Mouse (Mus musculus): ENCODE measurements at regions not wholly inside any gene's neighbourhood (a gene's known extent, or its start where the extent isn't known, plus 50 kb on each side); places are given as distances from the start of the nearest gene placed in this dataset.
A peak's percentile ranks its signal among the peaks of the same experiment; 100 is the strongest.

DNA sequence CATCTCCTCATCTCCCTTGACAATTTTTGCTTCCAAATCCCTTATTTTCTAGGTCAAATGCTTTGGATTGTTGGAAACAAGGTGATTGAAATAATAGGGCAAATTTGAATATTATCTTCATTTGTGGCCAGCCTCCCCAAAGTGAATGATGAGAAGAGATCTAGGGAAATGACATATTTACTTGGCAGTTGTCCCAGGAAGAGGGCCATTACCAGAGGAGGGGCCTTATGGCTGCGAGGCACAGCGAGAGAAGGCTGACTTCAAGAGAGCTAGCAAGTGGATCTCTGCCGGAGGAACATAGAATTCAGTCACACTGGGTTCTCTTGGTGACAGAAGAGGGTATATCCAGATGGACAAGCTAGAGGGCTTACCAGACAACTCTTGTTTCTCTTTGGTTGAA lies 390.9 kb downstream of the Rps24 start:
- DNase-seq (ENCODE audit: low read depth): no peak

DNA sequence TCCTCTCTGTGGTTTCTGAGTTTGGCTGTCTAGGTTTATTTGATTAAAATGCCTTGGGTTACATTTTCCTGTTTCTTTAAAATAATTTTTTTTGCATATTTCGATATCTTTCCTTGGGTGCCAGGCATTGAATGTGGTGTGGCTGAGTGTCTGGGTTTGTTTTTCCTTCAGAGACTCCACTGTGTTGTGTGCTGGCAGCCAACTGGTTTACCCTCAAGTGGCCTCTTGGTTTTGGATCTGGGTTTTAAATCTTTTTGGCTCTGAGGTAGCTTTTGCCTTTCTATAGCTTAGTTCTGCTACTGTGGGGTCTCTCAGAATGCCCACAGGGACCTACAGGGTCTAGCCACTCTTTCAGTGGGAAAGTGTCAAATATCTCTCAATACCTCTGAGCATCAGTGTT lies 399.2 kb downstream of the Rps24 start:
- no peak for DNase-seq (ENCODE audit: low read depth)

DNA sequence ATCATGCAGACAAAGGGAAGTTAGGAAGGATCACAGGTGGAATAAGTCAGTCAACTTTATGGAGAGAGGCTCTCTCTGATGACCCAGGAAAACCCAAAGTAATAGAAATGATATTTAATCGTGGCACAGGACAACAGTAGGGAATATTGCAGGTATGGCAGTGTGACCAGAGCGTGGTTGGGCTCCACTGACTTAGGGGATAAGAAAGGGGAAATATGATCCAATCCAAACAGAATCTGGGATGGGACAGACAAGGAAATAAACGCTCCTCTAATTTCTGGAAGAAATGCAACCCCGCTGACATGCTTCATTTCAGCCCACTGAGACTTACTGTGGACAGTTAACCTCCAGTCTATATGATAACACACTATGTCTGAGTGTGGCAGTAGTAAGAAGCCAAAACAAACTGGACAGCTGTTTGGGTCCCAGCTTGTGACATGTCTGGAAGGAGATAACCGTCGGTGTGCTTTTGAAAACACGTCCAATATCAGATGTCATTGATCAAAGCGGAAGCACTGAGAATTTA lies 400.0 kb downstream of the Rps24 start:
- DNase-seq (ENCODE audit: low read depth): no peak

DNA sequence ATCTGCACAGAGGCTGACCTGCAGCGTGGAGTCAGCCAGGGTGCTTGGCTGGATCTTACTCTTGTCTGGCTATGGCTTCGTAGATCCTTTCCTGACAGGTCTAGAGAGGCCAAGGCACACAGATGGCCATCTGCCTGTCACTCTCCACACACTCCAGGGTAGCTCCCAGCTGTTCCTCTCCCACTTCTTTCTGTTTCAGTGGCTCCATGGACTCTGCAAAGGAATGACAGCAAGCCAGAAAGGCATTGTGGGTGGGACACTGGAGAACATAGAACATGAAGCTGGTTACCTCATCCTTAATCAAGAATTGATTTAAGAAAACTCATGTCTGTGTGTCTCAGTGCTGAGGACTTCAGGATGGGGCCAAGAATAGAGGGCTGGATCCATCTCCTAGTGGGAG lies 403.9 kb downstream of the Rps24 start:
- no peak for DNase-seq (ENCODE audit: low read depth)

DNA sequence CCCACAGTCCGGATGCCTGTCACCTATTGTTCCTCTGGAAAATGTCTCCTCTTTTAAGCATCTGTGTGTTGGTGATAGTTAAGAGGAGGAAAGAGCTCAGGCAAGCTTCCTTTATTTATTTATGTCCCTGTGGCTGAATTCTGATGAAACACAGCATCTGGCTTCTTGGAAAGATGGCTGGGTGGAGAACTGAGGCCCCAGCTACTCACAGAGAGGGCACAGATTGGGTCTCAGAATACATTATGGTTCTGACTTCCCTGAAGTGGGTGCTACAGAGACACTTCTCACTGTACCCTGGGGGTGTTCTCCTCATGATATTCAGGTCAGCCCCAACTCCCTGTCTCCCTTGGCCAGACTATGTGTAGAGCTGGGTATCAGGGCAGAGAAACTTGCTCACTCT lies 408.3 kb downstream of the Rps24 start:
- DNase-seq (ENCODE audit: low read depth): no peak

DNA sequence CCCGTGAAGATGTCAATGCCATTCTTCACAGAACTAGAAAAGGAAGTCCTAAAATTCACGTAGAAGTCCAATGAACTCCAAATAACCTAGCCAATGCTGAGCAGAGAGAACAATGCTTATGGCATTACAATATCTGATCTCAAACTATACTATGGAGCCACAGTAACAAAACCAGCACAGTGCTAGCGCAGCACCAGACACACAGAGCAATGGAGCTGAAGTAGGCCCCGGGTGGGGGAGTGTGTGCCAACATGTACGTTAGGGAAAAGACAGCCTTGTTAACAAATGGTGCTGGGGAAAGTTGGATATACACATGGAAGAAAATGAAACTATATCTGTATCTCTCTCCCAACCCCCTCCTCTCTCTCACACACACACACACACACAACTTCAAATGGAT lies 409.8 kb downstream of the Rps24 start:
- DNase-seq (ENCODE audit: low read depth): no peak

DNA sequence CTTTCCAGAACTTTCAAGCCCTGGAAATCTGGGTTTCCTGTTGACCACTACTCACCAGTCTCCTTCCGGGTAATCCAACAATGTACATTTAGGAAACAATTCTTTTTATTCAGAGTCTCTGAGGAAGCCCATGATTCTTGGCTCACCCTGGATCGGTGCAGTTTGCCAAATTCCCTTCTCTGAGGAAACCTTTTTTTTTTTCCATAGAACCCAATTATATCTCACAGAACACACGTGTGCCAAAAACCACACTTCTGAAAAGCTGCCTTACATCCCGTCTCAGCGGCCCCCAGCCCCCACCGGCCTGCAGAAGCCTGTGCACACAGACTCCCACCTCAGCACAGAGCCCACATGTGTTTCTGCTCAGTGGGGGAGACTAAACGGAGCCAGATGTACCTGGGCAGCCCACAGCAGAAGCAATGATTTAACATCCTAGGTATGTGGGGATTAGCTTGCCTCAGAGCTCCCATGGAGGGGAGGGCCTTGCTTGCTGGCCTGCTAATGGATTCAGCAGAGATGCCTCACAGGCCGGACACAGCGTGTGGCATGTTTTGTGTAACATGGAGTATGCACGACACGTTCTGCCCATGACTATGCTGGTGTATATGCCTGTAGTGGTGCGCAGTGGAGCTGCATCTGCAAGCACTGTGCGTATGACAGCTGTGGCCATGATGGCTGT lies 413.7 kb downstream of the Rps24 start:
- DNase-seq (ENCODE audit: low read depth): no peak

DNA sequence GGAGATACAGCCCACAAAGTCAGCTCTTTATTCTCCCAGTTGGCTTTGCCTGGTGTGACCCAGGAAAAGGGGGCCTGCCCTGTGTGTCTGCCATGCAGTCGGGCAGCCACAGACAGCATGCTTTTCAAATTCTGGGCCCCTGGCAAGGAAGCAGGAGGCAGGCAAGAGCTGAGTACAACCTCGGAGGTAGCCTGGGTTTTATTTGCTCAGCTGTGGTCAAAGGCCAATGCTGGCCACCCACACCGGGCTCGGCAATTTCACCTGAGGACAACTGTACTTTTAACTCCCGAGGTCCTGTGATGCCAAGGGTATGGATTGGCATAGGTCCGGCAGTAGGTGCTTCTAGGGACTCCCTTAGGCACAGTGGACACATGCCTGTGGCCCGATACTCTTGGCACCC lies 414.8 kb downstream of the Rps24 start:
- no peak for DNase-seq (ENCODE audit: low read depth)

DNA sequence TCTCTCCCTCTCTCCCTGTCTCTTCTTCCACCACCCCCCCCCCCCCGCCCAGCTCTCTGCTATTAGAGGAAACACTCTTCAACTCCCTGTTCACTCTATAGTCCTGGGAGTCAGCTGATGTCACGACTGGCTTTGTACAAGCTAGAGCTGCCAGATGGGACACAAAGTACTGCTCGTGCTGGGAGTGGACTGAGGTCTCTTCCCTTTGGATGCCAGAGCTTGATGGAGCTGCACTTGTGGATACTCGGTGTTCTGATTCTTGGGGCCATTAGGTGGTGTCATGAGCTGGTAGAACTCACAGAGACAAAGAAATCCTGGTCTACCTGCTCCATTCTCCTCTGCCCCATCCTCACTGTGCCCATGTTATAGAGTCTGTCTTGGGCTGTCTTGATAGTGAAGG lies 415.9 kb downstream of the Rps24 start:
- no peak for DNase-seq (ENCODE audit: low read depth)

DNA sequence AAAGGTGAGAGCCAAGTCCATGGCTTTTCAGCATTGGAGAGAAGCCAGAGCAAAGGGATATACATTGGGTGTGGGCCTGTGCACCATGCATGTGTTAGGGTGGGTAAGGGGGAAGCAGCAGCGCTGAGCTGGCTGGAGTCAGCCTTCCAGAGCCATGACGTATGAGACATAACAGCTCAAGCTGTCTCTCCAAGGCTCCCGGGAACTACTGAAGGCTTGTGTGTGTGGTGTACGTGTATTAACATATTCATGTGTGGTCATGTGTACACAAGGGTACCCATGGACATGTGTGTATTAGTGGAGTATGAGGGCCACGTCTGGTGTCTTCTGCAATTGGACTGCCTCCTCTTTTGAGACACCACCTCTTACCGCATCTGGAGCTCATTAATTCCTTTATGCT lies 417.8 kb downstream of the Rps24 start:
- DNase-seq (ENCODE audit: low read depth): no peak

DNA sequence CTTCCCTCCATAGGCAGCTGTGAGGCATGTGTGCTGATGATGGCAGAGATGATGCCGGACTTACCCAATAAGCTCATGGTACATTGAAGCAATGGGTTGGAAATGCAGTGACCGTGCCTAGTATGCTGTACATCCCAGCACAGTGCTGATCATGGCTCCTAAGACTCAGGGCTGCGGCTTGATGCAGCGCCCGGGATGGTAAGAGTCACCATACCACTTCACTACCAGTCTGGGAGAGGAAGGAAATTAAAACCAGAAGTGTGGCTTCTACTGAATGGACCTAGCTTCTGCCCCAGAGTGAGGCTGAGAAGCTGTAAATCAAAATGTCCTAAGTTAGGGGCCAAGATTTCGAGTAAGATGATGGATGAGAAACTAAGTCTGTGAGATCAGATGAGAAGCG lies 420.0 kb downstream of the Rps24 start:
- DNase-seq (ENCODE audit: low read depth): peak; percentile 9

DNA sequence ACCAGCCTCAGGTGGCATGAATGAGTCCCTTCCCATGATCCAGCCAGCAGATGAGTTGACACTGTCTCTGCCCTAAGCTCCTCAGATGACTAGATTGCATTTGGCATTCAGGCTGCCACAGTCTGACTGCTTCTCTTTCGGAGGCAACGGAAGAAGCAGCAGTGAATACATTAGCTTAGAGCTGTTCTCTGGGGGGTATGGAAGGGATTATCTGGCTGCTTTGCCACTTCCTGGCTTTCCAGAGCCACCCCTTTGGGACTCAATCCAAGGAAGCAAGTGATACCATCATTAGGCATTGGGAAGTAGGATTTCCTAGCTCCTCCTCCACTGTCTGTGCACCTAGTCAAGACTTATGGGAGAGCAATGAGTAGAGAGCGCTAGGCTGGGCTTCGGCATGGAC lies 421.5 kb downstream of the Rps24 start:
- DNase-seq (ENCODE audit: low read depth): no peak

DNA sequence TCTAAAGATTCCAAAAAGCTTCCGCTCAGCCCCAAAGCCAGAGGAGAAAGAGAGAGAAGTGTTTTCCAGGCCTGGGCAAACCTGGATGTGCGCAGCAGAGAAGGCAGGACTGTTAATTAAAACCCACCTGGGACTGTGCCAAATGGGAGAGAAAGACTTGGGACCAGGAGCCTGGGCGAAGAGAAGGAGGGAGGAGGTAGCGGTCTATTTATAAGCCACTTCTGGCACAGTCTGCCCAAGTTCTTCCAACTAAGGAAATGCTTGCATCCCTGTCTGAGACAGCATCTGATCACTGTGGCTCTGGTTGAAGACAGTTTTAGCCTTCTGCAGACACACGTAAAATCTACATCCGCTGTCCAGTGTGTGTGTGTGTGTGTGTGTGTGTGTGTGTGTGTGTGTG lies 424.7 kb downstream of the Rps24 start:
- no peak for DNase-seq (ENCODE audit: low read depth)

DNA sequence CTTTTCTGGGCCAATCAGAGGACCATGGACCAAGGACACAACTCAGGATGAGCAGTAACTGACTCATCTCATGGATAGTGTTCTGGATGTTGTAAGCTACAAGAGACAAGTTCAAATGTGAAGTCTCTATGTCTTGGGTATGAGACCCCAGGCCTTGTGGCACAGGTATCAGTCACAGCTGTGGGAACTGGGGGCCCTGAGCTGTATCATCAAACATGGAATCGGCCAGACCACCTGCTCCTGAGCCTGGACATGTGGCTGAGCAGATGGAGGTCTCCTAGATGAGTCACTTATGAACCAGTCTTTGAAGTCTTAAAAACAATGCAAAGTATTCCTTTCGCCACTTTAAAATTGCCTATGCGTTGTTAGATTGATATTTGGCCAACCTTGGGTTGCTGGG lies 432.1 kb downstream of the Rps24 start:
- DNase-seq (ENCODE audit: low read depth): no peak

DNA sequence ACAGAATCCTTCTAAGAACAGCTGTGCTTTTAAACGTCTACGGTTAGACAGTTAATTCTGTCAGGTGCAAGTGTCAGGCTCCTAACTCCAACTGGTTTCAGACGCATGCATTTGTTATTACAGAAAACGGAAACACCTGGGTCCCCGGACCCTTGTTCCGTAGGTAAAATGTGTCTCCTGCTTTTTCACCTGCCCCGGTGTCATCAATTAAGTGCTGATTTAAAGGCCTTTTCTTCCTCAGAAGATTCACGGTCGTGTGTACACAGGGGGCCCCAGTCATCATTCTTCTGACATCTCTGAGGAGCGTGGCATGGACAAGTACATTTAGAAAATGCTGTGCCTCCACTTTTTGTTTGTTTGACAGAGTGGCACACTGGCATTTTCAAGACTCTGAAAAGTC lies 435.1 kb downstream of the Rps24 start:
- no peak for DNase-seq (ENCODE audit: low read depth)

DNA sequence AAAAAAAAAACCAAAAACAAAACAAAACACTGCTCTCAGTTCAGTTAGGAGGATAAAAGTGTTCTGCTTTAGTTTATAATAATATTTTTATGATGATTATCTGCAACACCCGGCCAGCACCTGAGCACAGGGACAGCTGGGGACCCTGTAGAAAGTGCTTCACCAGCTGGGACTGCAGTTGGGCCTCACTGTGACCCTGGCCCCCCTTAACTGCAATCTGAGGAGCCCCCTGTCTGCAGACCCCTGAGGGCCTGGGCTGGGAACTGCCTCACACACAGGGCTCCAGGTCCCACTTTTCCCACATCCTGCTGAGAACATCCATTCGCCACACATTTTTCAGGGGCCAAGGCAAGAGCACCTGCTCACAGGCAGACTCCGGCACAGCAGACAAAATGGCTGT lies 437.6 kb downstream of the Rps24 start:
- no peak for DNase-seq (ENCODE audit: low read depth)

DNA sequence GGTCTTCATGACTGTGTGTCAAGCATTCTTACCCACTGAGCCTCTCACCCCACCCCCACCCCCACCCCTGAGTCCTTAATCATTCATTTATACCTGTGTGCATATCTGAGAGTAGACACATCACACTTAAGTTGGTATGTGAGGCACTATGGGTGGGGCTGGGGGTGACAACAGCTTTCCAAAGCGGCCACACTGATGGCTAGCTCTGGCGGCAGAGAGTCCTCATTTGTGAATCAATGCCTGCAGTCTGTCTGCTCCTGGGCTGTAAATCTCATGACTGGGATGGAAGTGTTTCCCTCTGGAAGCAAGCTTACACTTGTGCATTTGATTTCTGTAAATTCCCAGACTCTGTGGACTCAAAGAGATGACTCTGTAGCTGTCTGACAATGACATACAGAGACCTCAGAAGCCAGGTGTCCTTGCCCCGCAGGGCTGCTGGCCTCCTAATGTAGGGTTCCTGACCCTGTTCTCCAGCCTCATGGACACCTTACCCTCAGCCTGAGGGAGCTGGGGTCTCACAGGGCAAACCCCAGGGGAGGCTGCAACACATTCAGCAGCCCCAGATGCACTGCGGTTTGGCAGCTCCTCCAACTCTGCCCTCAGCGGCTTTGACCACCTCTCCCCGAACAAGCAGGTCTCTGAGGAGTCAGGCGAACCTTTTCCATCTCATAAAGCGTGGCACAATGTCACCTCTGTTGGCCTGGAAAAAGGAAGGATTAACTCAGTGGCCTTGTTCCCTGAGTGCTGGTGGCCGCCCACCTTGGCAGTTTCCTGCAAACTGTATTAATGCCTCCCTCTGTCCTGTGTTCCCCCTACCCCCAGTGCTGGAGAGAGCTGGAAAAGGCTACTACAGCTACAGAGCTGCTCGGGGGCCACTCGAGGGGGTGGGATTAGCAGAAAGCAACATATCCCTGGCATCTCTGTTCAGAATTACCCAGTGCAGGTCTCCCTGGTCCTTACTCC lies 439.4 kb downstream of the Rps24 start:
- DNase-seq (ENCODE audit: low read depth): no peak

DNA sequence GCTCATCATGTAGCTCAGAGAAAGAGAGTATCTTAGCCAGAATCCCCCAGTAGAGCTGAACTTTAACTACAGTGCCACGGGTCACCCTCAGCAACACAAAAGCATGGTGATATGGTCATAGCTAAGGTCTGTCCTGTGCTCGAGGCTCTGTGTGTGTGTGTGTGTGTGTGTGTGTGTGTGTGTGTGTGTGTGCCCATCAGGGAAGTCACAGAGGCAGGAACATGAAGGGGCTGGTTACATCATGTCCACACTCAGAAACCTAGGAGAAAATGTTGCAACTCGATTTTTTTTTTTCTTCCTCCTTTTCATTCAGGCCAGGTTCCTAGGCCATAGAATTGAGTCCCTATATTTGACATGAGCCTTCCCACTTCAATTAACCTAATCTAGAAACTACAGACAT lies 441.8 kb downstream of the Rps24 start:
- DNase-seq (ENCODE audit: low read depth): no peak

DNA sequence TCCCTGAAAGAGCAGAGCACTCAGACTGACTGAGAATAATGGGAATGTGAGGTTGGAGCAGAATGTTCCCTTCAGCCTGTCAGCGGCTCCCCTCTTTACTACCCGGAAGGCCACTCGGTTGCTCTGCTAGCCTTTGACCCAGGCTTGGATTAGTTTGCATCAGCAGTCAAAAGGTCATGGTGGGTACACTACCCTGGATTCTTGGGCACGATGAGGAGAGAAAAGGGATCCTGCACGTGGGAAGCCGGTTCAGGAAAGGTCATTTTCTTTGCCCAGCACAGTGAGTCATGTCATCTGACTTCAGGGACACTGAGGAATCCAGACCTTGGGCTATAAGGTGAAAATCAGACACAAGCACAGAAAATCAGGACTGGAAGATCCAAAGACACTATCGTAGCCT lies 443.3 kb downstream of the Rps24 start:
- no peak for DNase-seq (ENCODE audit: low read depth)

DNA sequence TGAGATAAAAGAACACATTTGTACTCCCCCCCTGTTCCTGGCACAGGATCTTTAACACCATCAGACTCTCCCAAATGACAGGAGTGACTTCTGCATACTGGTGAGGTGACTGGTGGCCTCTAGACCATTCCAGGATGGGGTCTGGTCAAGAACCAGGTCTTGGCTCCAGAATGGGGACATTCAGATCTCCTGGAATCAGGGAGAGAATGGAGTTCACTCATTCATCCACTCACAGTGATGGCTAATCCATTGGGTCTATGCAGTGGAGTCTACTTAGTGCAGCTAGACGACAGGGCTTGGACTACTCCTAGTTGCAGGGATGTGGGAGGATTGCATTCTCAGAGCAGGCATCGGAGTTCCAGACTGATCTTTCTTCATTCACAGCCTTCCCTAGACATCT lies 451.0 kb downstream of the Rps24 start:
- DNase-seq (ENCODE audit: low read depth): no peak

DNA sequence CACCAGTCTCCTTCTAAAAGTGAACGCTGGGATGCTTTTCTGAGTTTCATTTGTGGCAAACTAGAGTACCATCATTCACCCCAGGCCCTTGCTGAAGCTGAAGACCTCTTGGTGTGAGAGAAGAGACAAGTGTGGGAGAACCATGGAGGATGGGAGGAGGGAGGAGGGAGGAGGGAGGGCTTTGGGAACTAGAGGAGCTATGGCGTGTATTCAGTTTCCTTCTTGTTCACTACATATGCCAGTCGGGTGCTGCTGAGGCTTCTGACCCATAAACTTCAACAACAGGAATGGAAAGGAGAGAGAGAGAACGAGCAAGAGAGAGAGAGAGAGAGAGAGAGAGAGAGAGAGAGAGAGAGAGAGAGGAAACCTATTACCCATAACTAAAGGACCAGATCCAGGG lies 452.1 kb downstream of the Rps24 start:
- DNase-seq (ENCODE audit: low read depth): no peak

DNA sequence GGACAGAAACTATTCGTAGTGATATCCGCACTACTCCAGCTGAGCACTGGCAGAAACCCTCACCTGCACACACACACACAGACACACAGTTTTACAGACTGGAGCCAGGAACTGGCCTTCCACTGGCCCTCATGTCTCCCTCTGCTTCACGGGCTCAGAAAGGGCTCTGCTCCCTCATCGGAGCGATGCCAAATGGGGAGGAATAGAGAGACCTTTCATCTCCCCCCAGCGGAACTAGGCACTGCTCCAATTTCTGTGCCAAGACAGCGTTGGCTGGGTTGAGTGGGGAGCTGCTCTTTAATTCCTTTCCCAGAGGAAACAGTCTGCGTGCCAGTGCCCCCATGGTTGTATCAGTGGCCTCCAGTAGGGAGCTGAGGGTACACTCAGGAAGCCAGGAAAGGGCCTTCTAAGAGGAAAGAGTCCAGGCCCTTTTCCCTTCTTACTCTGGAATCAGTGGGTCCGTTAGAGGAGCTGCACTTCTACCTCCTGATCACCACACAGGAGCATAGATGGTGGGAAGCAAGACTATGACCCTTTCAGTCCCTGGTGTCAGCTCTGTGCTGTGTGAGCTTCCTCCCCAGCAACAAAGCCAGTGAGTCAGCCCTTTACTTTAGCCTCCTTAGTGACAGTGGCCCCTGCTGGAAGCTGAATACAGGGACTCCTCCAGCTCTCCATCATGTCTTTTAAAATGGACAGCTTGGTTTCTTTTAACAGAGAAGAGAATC lies 452.7 kb downstream of the Rps24 start:
- DNase-seq (ENCODE audit: low read depth): no peak

DNA sequence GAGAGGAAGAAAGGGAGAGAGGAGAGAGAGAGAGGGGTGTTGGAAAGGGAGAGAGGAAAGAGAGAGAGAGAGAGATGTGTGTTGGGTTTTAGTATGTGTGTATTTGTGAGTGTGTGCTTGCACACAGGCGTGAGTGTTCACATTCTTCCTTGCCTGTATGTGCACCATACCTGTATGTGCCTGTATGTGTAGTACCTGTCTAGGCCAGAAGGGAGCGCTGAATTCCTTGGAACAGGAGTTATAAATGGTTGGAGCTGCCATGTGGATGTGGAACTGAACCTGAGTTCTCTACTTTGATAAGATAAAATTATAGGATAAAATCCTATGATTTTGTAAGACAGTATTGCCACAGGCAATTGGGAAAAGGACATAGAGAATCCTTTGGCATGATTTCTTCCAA lies 458.8 kb downstream of the Rps24 start:
- peak; percentile 5 for DNase-seq (ENCODE audit: low read depth)

Measured in c-Kit-positive CD71-negative TER-119-negative erythroid progenitor cells, embryonic 14.5 days (primary cell).